Mouse (Mus musculus) kidney, adult 9 months (tissue): ENCODE measurements at regions not wholly inside any gene's neighbourhood (a gene's known extent, or its start where the extent isn't known, plus 50 kb on each side); places are given as distances from the start of the nearest gene placed in this dataset.

Experiments
- DNase-seq: peaks from one replicate; pipeline ENCODE4 v3.0.0; 2022

DNA sequence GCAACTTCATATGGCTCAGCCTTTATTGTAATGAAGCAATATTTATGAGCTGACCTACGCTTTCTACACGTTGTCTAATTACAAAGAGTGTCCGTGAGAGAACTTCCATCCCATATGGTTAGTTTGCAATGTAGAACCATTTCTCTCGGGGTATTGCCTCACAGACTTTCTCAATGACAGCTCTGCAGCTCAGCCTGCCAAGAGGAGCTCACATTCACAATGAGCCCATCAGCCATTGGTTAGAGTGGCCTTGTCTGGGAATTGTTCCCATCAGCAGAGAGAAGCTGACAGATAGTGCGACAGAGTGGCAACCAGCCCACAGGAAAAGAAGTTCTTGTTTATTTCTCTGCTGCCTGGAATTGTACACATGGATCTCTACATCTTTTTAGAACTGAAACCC is 409.7 kb downstream of the Zfp704 start:
- no peak for DNase-seq

DNA sequence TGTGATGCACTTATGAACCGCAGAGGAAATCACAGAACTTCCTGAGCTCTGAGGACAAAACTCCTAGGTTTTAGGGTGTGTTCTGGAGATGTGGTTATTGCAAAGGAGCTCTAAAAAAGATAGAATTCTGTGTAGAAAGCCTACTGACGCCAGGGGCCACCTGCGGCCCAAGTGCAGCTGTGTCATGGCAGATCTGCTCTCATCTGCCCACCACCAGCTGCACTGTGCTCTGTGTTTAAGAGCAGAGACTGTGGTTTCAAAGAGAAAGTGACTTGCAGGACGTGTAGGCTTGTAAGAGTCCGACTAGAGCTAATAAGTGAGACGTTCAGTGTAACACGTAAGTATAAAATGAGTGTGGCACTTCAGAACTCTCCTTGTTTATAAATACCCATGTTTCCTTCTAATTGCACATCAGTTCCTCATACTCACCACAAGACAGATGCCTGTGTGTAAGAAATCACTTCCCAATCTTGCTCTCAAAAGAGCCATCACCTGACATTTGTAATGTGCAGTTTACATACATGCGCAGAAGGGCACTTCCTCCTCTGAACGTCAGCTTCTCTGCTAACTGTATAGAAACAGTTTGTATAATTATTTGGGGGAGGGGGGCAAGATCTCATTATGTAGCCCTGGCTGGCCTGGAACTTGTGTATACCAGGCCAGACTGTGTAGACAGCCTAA is 411.1 kb downstream of the Zfp704 start:
- DNase-seq = no peak

DNA sequence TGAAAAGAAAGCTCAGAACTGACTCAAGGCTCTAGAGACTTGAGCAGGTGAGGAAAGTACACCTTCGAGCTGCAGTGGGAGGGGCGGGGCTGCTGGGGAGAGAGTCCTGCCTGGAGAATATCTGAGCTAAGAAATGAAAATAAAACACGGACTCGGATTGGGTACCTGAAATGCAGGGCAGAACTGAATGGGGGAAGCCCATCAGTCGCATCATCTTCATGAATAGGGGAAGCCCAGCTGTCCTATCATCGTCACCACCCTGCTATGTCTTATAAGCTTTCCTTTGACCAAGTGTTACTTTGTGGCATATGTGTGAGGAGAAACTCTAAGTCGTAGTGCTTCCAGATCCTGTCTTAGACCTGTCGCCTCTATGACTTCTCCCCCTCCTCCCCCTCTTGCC is 414.1 kb downstream of the Zfp704 start:
- DNase-seq = no peak

GRCm38 (mm10) chr3:9189366-9190287 is 420.3 kb downstream of the Zfp704 start:
- no peak for DNase-seq

DNA sequence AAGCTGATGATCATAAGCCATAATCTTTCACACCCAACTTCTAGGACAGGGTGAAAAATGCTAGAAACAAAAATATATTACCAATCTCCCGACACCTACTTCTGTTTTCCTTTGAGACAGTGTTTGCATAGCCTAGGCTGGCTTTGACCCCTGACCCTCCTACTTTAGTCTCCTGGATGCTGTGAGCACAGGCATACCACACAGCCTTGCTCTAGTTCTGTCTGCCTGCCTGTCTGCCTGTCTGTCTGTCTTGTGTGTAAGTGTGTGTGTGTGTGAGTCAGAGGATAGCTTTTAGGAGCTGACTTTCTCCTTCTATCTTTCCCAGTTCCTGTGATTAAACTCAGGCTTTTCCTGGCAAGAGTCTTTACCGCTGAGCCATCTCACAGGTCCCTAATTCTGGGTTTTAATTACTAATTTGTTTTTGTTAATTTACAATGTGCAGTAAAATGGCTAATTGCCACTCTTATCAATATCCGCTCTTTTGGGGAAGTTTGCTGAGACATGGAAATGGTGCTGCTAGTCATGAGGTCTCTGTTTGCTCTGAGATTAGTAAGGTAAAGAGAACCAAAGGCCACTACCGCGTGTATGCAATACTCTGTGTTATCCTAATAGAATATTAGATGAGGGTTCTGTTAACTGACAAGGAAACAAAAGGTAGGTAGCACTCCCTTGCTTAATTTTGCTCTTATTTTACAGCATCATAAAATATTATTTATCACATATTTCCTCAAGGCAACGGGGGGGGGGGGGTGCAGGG is 423.3 kb downstream of the Zfp704 start:
- DNase-seq = no peak

- no peak for DNase-seq
Measured at GRCm38 (mm10) chr3:9181576-9181975, 428.3 kb downstream of the Zfp704 start.

- DNase-seq = no peak
Measured at GRCm38 (mm10) chr3:9179641-9180040, 430.2 kb downstream of the Zfp704 start.

DNA sequence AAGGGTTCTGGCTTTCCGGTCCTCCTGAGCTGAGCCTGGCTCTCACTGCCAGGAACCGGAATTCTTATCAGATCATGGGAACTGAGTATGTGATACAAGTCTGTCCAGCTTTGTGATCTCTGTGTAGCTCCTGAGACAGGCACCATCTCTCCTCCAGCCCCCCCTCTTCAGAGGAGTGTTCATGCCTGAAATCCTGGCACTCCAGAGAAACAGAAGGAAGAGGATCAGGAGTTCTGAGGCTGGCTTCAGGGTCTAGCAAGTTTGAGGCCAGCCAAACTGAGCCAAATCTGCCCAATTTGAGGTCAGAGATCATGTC is 435.4 kb downstream of the Zfp704 start:
- no peak for DNase-seq

DNA sequence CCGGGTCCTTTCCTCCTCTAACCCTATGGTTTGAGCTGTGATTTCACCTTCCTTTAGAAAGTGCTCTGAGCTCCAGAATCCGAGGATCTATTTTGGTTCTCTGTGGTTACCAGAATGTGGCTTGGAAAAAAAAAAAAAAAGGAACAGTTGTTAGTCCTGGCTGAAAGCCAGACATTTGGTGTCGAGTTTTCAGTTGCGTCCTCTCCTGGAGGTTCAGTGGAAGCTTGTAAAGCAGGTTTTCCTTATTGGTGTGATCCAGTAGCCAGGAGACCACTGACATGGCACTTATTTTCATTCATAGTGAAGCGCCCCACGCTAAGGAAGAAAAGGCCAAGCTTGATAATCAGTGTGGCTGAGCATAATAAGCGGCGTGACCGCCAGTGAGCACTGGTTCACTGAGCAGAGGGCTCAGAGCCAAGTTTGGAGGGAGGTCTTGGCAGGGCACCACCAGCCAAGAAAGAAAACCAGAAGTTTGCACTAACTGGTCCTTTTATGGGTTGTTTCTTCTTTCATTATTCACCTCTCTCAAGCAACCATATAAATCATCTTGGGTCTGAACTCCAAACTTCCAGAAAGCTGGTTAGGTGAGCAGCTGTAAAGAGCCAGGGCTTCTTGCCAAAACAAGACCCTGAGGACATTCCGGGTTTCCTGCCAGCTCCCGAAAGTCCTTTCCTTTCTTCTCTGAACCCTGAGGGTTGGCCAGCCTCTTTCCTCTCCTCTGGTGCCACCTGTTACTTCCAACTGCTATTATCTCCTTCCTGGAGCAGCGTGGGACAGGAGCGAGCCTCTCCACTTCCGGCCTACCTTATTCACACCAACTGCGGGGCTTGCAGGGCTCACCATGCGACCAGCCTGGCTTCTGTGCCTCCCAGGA is 436.0 kb downstream of the Zfp704 start:
- peak; percentile 93 for DNase-seq

DNA sequence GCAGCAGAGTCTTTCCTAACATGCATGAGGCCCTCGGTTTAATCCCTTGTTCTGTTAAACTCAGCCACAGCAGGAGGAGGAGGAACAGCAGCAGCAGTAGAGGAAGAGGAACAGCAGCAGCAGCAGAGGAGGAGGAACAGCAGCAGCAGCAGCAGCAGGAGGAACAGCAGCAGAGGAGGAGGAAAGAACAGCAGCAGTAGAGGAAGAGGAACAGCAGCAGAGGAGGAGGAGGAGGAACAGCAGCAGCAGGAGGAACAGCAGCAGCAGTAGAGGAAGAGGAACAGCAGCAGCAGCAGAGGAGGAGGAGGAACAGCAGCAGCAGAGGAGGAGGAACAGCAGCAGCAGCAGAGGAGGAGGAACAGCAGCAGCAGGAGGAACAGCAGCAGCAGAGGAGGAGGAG is 437.9 kb downstream of the Zfp704 start:
- DNase-seq = no peak

- DNase-seq = no peak
Measured at GRCm38 (mm10) chr3:9168955-9169354, 440.9 kb downstream of the Zfp704 start.

- DNase-seq = no peak
Measured at GRCm38 (mm10) chr3:9159073-9159472, 450.8 kb downstream of the Zfp704 start.

- no peak for DNase-seq
Measured at GRCm38 (mm10) chr3:9154172-9154571, 455.7 kb downstream of the Zfp704 start.

- DNase-seq = no peak
Measured at GRCm38 (mm10) chr3:9153690-9154089, 456.2 kb downstream of the Zfp704 start.

DNA sequence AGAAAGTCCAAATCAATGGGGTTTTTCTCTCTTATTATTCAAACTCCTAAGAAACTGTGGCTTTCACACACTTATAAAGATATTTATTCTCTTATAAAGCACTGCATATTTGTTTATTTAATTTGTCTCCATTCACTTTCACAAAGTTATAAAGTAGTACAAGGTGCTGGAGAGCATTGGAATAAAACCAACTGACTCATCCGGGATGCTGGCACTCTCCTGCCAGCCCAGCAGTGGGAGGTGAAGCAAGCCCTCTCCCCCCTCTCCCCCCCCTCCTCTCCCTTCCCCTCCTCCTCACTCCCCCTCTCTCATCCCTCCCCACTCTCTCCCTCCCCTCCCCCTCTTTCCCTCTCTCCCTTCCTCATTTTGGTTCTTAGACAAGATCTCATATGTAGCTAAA is 457.6 kb downstream of the Zfp704 start:
- DNase-seq = no peak

DNA sequence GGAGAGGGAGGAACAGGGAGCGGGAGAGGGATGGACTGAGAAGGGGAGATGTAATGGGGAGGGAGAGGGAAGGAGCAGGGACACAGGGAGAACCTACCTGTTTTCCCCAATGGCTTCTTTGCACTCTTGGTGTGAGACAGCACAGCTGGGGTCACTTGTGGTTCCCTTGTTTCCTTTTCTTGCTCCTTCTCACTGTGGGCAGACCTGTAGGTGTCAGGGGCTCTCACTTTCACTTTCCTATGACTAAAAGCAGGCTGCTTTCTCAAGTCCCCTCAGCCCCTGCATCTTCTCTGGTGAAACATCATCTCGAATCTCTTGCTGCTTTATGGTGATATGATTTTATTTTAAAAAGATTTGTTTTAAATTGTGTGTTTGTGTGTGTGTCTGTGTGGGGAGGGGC is 458.3 kb downstream of the Zfp704 start:
- DNase-seq = no peak

DNA sequence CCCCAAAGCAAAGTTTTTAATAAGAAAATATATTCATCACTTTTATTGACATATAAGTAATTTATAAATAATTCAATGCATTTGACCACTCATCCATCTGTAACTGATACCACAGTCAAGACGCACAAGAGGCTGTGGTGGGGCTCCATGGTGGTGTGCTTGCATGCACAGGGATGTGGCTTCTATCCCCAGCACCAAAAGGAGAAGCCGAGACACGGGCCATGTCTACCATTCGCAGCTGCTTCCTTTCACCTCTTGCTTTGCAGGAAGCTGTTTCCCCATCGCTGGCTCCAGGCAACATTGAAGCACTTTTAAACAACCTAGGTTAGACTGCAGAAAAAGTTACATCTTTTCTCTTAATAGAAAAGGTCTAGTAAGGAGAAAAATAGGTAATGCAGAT is 461.3 kb downstream of the Zfp704 start:
- DNase-seq = no peak

GRCm38 (mm10) chr3:9146481-9146880 is 463.4 kb downstream of the Zfp704 start:
- DNase-seq = no peak

DNA sequence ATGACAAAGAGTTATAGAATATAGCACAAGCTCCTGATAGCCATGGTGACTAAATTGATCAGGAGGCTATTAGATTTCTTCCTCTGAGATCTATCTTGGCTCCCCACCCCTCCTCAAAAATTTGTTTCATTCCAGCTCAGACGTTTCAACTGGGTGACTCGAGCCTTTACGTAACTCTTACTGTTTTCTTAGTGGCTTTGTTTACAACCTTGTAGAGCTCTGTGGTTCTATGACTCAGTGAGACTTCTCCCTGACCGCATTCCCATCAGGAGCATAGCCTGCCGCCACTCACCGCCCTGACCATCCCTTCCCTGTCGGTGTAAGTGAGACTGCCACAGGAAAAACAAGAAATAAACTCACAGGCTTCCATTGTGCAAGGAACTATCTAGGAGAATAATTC is 464.3 kb downstream of the Zfp704 start:
- DNase-seq = no peak

DNA sequence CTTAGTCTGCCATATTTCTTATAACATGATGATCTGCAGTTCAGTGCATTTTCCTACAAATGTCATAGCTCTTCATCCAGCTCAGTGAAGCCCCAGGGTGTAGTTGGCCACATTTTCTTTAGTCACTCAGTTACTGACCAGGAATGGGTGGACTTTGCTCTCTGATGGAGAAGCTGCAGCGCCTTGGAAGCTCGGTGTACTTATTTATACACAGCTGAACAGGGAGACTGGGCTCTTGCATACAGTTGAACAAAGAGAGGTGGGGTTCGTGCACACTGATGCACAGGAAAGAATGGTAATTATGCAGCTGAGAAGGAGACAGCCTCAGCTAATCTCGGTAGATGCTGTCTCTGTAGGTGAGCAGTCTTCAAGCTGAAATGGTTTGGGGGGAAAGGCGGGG is 468.0 kb downstream of the Zfp704 start:
- DNase-seq = peak; percentile 64

DNA sequence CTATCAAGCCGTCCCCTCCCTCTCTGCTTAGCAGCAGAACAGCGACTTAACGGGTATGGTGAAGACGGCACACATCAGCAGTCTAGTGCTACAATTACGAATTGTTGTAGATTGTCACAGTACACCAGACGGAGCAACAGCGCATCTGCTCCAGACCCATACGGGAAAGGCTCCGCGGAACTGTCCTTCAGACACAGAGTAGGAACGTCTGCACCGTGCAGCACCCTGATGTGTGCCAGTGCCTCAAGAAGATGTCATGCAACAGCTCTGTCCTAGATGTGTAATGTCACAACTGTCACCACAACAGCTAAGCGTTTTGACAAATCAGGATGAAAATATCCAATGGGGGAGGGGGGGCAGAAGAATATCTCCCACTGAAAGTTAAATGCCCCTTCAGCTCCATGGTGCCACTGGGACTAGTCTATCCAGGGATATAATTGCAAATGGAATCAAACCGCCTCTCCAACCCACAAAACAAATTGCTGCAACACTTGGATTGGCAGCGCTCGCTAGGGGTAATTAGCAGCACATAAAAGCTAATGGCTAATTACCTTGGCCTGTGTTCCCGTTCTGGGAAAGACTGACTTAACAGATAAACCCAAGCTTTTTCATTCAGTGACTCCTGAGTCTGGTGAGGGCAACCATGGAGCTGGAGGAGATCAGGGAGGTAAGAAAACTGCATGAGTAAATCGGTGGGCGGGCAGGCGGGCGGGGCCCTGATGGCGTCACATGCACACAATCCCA is 472.6 kb downstream of the Zfp704 start:
- peak; percentile 26 for DNase-seq

- DNase-seq = no peak
Measured at GRCm38 (mm10) chr3:9133991-9134390, 475.9 kb downstream of the Zfp704 start.
